Mouse (Mus musculus) ovary, postnatal 14 days (tissue): ENCODE data around the gene Ppm1k.
"Not testable (repeated sequence)": the region's sequence is repeated elsewhere in the genome, so short reads cannot be mapped to it uniquely, and the experiment has no call there.

Source experiments
- DNase-seq: peaks from one replicate; pipeline ENCODE4 v3.0.0; 2022; ENCODE audit warnings: low spot score

The Ppm1k gene

GRCm38 (mm10) chr6:57531441-57531840 is 3.8 kb downstream of the Ppm1k start:
- no peak for DNase-seq

- no peak for DNase-seq
These were observed 4.3 kb downstream of the Ppm1k start for GRCm38 (mm10) chr6:57531011-57531410.

GRCm38 (mm10) chr6:57529336-57529845 is 5.9 kb downstream of the Ppm1k start:
- no peak for DNase-seq

- DNase-seq = no peak
These were observed 8.3 kb downstream of the Ppm1k start for GRCm38 (mm10) chr6:57526933-57527332.

- DNase-seq = no peak
These were observed 10.5 kb downstream of the Ppm1k start for GRCm38 (mm10) chr6:57524742-57525141.

- DNase-seq = no peak
These were observed 14.3 kb downstream of the Ppm1k start for GRCm38 (mm10) chr6:57520749-57521652.

GRCm38 (mm10) chr6:57514035-57514374 is 21.3 kb downstream of the Ppm1k start:
- DNase-seq = no peak

GRCm38 (mm10) chr6:57513351-57514034 is 21.8 kb downstream of the Ppm1k start:
- no peak for DNase-seq

- no peak for DNase-seq
These were observed 23.4 kb downstream of the Ppm1k start for GRCm38 (mm10) chr6:57511899-57512298.

- no peak for DNase-seq
These were observed 31.4 kb downstream of the Ppm1k start for GRCm38 (mm10) chr6:57503662-57504379.

- no peak for DNase-seq
These were observed 36.1 kb downstream of the Ppm1k start for GRCm38 (mm10) chr6:57499209-57499608.

GRCm38 (mm10) chr6:57468161-57468560 is 67.1 kb downstream of the Ppm1k start:
- not testable (repeated sequence) for DNase-seq
